Mouse (Mus musculus): ENCODE measurements at regions not wholly inside any gene's neighbourhood (a gene's known extent, or its start where the extent isn't known, plus 50 kb on each side); places are given as distances from the start of the nearest gene placed in this dataset.

DNA sequence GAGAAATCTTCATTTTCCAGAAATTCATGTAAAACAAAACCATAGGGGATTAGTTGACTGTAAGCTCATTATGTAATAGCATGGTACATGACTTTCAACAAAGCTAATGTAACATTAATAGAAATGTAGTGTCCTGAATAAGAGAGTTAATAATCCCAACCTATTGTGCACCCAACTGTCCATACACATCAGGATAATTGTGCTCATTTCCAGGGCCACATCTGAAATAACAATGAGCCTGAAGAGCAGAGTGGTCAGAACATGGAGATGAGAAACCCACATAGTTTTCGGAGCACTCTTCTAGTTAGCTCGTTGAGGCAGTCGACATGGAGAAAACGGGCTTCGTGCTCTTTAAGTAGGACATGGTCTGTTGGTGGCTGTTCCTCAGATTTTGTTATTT, 138.1 kb downstream of the Gm4791 start:
- Histone ChIP-seq H3K4me2 (ENCODE audit: low read depth) (no peak overlapping the region), H3K4me3 (ENCODE audit: low read depth, low read length) (no peak overlapping the region), H3K9ac (ENCODE audit: low read length) (no peak overlapping the region), H3K36me3 (ENCODE audit: control insufficient read depth, insufficient read depth, low read length) (no peaks in the 10 kb centered on the region), H3K27ac (ENCODE audit: low read depth, low read length) (no peak overlapping the region), H3K27me3 (ENCODE audit: control insufficient read depth, insufficient read depth, low read length) (no peaks in the 10 kb centered on the region), H3K4me1 (ENCODE audit: control insufficient read depth, insufficient read depth, low read length) (no peaks in the 10 kb centered on the region), H3K9me3 (ENCODE audit: control insufficient read depth, low read length) (no peaks in the 10 kb centered on the region)
- DNase-seq (ENCODE audit: low spot score) (no peak), ATAC-seq (ENCODE audit: insufficient read depth, low FRiP score, low TSS enrichment) (no peak)
- WGBS = 91% methylated on average over 5 of the region's 5 CpGs

DNA sequence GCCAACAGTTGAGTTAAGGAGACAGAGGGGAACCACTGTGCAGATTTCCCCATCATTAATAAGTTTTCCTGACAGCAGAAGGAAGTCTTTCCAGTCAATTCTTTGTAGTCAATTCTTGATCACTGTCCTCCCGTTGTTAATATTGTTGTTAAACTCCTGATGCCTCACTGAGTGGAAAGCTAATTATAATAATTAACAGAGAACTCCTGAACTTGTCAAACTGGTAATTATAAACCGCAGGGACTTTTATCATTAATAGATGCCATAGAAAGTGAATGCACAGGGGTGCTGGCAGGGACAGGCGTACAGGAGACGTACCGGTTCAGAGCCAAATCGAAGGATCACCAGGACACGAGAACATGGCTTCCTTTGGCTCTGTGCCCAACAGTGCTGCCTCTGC, 154.9 kb downstream of the Gm4791 start:
- no peak overlapping the region for H3K4me3 ChIP-seq (ENCODE audit: low read depth, low read length)
- H3K27me3 ChIP-seq (ENCODE audit: control insufficient read depth, insufficient read depth, low read length) = no peaks in the 10 kb centered on the region
- no peak overlapping the region for H3K4me2 ChIP-seq (ENCODE audit: low read depth)
- no peak for DNase-seq (ENCODE audit: low spot score)
- no peak overlapping the region for H3K27ac ChIP-seq (ENCODE audit: low read depth, low read length)
- H3K9ac ChIP-seq (ENCODE audit: low read length) = no peak overlapping the region
- WGBS = 93% methylated on average over 7 of the region's 7 CpGs
- ATAC-seq (ENCODE audit: insufficient read depth, low FRiP score, low TSS enrichment) = no peak
- H3K36me3 ChIP-seq (ENCODE audit: control insufficient read depth, insufficient read depth, low read length) = no peaks in the 10 kb centered on the region
- no peaks in the 10 kb centered on the region for H3K4me1 ChIP-seq (ENCODE audit: control insufficient read depth, insufficient read depth, low read length)
- no peaks in the 10 kb centered on the region for H3K9me3 ChIP-seq (ENCODE audit: control insufficient read depth, low read length)

DNA sequence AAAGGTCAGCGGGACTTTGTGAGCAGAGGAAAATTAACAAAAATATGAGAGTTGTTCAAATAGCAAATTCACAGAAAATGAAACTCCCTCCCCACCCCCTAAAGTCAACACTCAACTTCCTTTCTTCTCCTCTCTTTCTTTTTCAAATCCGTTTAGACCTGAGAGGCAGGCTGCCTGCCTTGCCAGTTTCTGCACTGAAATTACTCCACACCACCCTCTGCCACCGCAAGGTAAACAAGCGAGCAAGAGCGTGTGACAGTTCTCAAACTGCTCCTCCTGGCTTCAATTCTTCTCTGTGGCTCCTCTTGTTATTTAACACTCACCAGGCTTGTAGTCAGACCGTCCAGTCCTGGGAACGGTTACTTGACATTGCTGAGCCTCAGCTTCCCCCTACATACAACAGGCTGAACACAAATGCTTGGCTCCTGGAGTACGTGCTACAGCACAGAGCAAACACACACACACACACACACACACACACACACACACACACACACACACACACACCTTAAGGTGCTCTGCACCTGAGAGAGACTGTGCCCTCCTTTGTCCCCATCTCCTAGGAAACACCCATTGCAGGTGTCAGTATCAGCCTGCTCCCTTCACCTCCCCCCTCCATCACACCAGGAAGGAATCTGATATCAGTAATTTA, 167.1 kb downstream of the Gm4791 start:
- 40% methylated on average over 8 of the region's 8 CpGs for WGBS
- H3K27ac ChIP-seq (ENCODE audit: low read depth, low read length) = no peak overlapping the region
- no peaks in the 10 kb centered on the region for H3K9me3 ChIP-seq (ENCODE audit: control insufficient read depth, low read length)
- ATAC-seq (ENCODE audit: insufficient read depth, low FRiP score, low TSS enrichment) (no peak), DNase-seq (ENCODE audit: low spot score) (no peak)
- H3K4me1 ChIP-seq (ENCODE audit: control insufficient read depth, insufficient read depth, low read length) = no peaks in the 10 kb centered on the region
- H3K4me3 ChIP-seq (ENCODE audit: low read depth, low read length) = no peak overlapping the region
- no peaks in the 10 kb centered on the region for H3K36me3 ChIP-seq (ENCODE audit: control insufficient read depth, insufficient read depth, low read length)
- no peak overlapping the region for H3K4me2 ChIP-seq (ENCODE audit: low read depth)
- H3K9ac ChIP-seq (ENCODE audit: low read length) = no peak overlapping the region
- H3K27me3 ChIP-seq (ENCODE audit: control insufficient read depth, insufficient read depth, low read length) = no peaks in the 10 kb centered on the region

DNA sequence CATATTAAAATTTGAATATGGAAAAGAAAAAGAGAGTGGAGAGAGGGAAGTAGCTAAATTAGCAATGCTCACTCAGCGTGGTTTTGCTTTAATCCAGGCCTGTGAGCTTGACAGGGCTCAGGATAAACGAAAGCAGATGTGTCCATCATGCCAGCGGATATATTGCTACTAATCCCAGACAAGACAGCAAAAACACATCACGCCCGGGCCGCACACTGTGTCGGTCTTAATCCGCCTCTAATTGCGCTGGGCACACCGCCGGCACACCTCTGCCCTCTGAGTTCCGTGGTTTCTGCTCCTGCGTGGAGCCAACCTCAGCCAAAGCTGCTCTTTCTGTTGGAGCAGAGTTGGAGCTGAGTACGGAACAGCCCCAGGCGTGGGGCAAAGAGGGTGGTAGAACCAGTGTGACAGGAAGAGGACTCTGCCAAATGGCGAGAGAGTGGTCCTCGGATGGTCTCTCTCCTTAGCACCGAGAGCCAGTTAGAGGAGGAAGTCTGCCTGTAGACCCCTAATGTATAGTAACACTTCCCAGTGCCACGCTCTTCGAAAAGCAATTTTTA, 169.2 kb downstream of the Gm4791 start:
- no peak for ATAC-seq (ENCODE audit: insufficient read depth, low FRiP score, low TSS enrichment)
- Histone ChIP-seq H3K4me1 (ENCODE audit: control insufficient read depth, insufficient read depth, low read length) (no peaks in the 10 kb centered on the region), H3K27ac (ENCODE audit: low read depth, low read length) (no peak overlapping the region), H3K9ac (ENCODE audit: low read length) (no peak overlapping the region), H3K27me3 (ENCODE audit: control insufficient read depth, insufficient read depth, low read length) (no peaks in the 10 kb centered on the region), H3K9me3 (ENCODE audit: control insufficient read depth, low read length) (no peaks in the 10 kb centered on the region), H3K4me2 (ENCODE audit: low read depth) (no peak overlapping the region), H3K36me3 (ENCODE audit: control insufficient read depth, insufficient read depth, low read length) (no peaks in the 10 kb centered on the region), H3K4me3 (ENCODE audit: low read depth, low read length) (no peak overlapping the region)
- WGBS = 78% methylated on average over 20 of the region's 20 CpGs
- no peak for DNase-seq (ENCODE audit: low spot score)

DNA sequence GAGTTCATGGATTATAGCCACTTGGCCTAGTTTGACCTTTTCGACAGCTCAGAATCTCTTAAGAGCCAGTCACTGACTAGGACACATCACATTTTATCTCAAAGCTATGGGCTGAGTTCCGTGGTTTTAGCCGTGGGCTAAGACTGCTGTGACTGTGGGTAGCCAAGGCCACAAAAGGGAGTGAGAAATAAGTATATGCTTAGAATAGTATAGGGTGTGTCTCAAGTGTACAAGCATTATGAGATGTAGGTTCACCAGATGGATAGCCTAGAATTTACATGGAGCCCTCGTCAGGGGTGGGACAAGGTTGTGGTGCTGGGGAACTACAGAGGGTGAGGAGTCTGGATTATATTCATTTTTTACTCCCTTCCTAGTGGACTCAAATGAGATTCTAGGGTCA, 177.5 kb downstream of the Gm4791 start:
- no peaks in the 10 kb centered on the region for H3K9me3 ChIP-seq (ENCODE audit: control insufficient read depth, low read length)
- H3K4me2 ChIP-seq (ENCODE audit: low read depth) = no peak overlapping the region
- H3K4me1 ChIP-seq (ENCODE audit: control insufficient read depth, insufficient read depth, low read length) = no peaks in the 10 kb centered on the region
- H3K27me3 ChIP-seq (ENCODE audit: control insufficient read depth, insufficient read depth, low read length) = no peaks in the 10 kb centered on the region
- WGBS = 91% methylated on average over 4 of the region's 4 CpGs
- DNase-seq (ENCODE audit: low spot score) (no peak), ATAC-seq (ENCODE audit: insufficient read depth, low FRiP score, low TSS enrichment) (no peak)
- H3K36me3 ChIP-seq (ENCODE audit: control insufficient read depth, insufficient read depth, low read length) = no peaks in the 10 kb centered on the region
- no peak overlapping the region for H3K4me3 ChIP-seq (ENCODE audit: low read depth, low read length)
- no peak overlapping the region for H3K27ac ChIP-seq (ENCODE audit: low read depth, low read length)
- H3K9ac ChIP-seq (ENCODE audit: low read length) = no peak overlapping the region

DNA sequence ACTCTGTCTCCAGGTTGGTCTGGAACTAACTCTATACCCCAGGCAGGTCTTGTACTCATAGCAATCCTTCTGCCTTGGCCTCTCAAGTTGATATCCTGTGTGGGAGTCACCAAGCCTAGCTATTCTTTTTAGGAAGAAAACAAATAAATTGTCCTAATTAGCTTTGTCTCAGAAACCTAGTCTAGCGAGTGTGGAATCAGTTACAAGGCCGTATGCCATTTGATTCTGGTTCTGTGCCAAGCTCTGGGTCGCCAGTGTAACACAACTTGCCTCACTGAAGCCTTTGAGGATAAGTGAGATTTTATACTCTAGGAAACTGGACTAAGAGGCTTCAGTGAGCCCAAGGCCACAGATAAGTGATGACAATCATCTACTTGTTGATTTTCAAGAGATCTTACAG, 219.6 kb downstream of the Gm4791 start:
- no peak overlapping the region for H3K27ac ChIP-seq (ENCODE audit: low read depth, low read length)
- H3K4me2 ChIP-seq (ENCODE audit: low read depth) = no peak overlapping the region
- H3K4me3 ChIP-seq (ENCODE audit: low read depth, low read length) = no peak overlapping the region
- 81% methylated on average over 3 of the region's 3 CpGs for WGBS
- no peaks in the 10 kb centered on the region for H3K27me3 ChIP-seq (ENCODE audit: control insufficient read depth, insufficient read depth, low read length)
- H3K36me3 ChIP-seq (ENCODE audit: control insufficient read depth, insufficient read depth, low read length) = no peaks in the 10 kb centered on the region
- H3K9ac ChIP-seq (ENCODE audit: low read length) = no peak overlapping the region
- DNase-seq (ENCODE audit: low spot score) = no peak
- H3K4me1 ChIP-seq (ENCODE audit: control insufficient read depth, insufficient read depth, low read length) = no peaks in the 10 kb centered on the region
- H3K9me3 ChIP-seq (ENCODE audit: control insufficient read depth, low read length) = no peaks in the 10 kb centered on the region
- no peak for ATAC-seq (ENCODE audit: insufficient read depth, low FRiP score, low TSS enrichment)

DNA sequence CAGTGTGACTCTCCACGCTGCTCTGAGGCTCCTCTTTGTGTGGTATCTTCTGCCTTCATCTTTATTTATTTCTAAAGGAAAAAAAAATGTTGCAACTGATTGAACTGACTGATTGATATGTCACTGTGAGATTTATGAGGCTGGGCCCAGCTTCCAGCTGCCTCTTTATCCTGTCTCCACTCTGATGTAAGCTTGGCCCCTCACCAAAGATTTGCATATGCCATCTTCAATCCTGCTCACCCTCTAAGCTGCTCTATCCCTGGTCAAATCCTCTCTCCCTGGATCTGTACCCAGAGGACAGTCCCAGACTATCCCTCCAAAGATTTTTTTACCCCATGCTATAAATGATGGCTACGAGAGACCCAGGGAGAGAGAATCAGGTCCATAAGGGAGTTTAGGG, 225.0 kb downstream of the Gm4791 start:
- WGBS = 71% methylated on average over 2 of the region's 2 CpGs
- Histone ChIP-seq H3K4me3 (ENCODE audit: low read depth, low read length) (no peak overlapping the region), H3K36me3 (ENCODE audit: control insufficient read depth, insufficient read depth, low read length) (no peaks in the 10 kb centered on the region), H3K9me3 (ENCODE audit: control insufficient read depth, low read length) (no peaks in the 10 kb centered on the region), H3K4me2 (ENCODE audit: low read depth) (no peak overlapping the region), H3K27ac (ENCODE audit: low read depth, low read length) (no peak overlapping the region), H3K9ac (ENCODE audit: low read length) (no peak overlapping the region), H3K27me3 (ENCODE audit: control insufficient read depth, insufficient read depth, low read length) (no peaks in the 10 kb centered on the region), H3K4me1 (ENCODE audit: control insufficient read depth, insufficient read depth, low read length) (no peaks in the 10 kb centered on the region)
- DNase-seq (ENCODE audit: low spot score) = no peak
- ATAC-seq (ENCODE audit: insufficient read depth, low FRiP score, low TSS enrichment) = no peak

DNA sequence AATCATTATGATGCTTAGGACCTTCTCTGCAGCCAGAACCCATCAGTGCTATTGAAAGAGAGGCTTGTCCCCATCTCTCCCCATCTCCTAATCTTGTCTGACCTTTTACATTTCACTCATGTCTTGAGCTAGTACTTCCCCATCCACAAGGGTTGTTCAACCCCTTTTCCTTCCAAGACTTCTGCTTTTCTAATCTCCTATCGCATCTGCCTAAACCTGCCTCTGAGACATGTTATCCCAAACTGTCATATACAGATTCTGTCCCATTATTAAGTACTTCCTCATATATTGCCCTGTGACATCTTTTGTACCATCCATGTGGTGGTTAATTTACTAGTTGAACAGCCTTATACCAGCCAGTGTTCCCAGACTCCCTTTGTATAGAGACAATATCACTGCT, 225.7 kb downstream of the Gm4791 start:
- H3K9ac ChIP-seq (ENCODE audit: low read length) = no peak overlapping the region
- no peak for DNase-seq (ENCODE audit: low spot score)
- WGBS = 98% methylated on average over 1 of the region's 1 CpGs
- ATAC-seq (ENCODE audit: insufficient read depth, low FRiP score, low TSS enrichment) = no peak
- H3K4me2 ChIP-seq (ENCODE audit: low read depth) = no peak overlapping the region
- no peaks in the 10 kb centered on the region for H3K9me3 ChIP-seq (ENCODE audit: control insufficient read depth, low read length)
- no peak overlapping the region for H3K4me3 ChIP-seq (ENCODE audit: low read depth, low read length)
- H3K4me1 ChIP-seq (ENCODE audit: control insufficient read depth, insufficient read depth, low read length) = no peaks in the 10 kb centered on the region
- H3K36me3 ChIP-seq (ENCODE audit: control insufficient read depth, insufficient read depth, low read length) = no peaks in the 10 kb centered on the region
- H3K27me3 ChIP-seq (ENCODE audit: control insufficient read depth, insufficient read depth, low read length) = no peaks in the 10 kb centered on the region
- no peak overlapping the region for H3K27ac ChIP-seq (ENCODE audit: low read depth, low read length)

DNA sequence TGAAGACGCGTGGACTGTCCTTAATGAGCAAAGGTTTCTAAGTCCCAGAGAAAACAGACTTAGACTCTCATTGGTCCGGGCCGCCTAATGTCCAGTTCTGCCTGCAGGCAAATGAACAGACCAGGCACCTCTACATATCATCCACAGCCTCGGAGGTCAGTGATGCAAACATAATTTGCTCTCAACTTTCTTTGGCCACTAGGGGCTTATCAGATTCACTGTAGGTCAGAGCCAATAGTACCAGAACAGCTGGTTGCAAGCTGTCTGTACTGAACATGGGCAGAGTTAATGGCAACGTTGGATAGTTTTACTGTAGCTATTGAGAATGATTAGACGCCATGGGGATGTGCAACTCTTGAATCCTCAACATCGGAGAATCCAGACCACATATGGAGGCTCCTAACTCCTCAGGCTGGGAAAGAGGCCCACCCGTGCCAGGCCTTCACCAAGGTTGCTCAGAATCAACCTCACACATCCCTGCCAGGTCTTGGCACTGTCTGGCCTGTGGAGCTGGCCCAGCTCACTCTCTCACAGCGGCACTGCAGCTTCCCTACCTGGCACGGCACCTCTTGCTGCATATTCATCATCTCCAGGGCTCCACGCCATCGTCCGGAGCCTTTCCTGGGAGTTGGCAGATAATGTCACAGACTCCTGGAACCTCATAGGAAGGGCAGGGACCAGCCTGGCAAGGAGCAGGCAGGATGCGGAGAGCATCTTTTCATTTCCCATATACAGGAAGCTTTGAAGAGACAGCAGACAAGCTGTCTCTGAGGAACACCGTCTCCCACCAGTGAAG, 228.1 kb downstream of the Gm4791 start:
- Histone ChIP-seq H3K4me3 (ENCODE audit: low read depth, low read length) (no peak overlapping the region), H3K4me1 (ENCODE audit: control insufficient read depth, insufficient read depth, low read length) (no peaks in the 10 kb centered on the region), H3K36me3 (ENCODE audit: control insufficient read depth, insufficient read depth, low read length) (no peaks in the 10 kb centered on the region), H3K9me3 (ENCODE audit: control insufficient read depth, low read length) (no peaks in the 10 kb centered on the region), H3K9ac (ENCODE audit: low read length) (no peak overlapping the region), H3K27me3 (ENCODE audit: control insufficient read depth, insufficient read depth, low read length) (no peaks in the 10 kb centered on the region), H3K4me2 (ENCODE audit: low read depth) (no peak overlapping the region), H3K27ac (ENCODE audit: low read depth, low read length) (no peak overlapping the region)
- ATAC-seq (ENCODE audit: insufficient read depth, low FRiP score, low TSS enrichment) = no peak
- DNase-seq (ENCODE audit: low spot score) = no peak
- WGBS = 89% methylated on average over 16 of the region's 16 CpGs
